Mouse (Mus musculus) C2C12 (cell line): ENCODE results near the gene Nedd9.

Experiments used
- CEBPB ChIP-seq: IDR thresholded peaks from one replicate; pipeline ENCODE4 v1.6.1; 2011; ENCODE audit warnings: low read depth, mild to moderate bottlenecking, control low read depth, moderate library complexity
- CTCF ChIP-seq: IDR thresholded peaks from one replicate; pipeline ENCODE4 v1.5.1; 2011; ENCODE audit not compliant: control insufficient read depth, insufficient read depth, insufficient read length
- FOSL1 ChIP-seq: IDR thresholded peaks from one replicate; pipeline ENCODE4 v1.8.0; 2011; ENCODE audit warnings: mild to moderate bottlenecking, low read length; ENCODE audit not compliant: poor library complexity, insufficient read depth, severe bottlenecking
- MAX ChIP-seq: IDR thresholded peaks from one replicate; pipeline ENCODE4 v1.6.1; 2011; ENCODE audit warnings: mild to moderate bottlenecking, control low read depth
- USF1 ChIP-seq: IDR thresholded peaks from one replicate; pipeline ENCODE4 v1.6.1; 2011; ENCODE audit warnings: low read depth, mild to moderate bottlenecking, control low read depth, moderate library complexity

DNA sequence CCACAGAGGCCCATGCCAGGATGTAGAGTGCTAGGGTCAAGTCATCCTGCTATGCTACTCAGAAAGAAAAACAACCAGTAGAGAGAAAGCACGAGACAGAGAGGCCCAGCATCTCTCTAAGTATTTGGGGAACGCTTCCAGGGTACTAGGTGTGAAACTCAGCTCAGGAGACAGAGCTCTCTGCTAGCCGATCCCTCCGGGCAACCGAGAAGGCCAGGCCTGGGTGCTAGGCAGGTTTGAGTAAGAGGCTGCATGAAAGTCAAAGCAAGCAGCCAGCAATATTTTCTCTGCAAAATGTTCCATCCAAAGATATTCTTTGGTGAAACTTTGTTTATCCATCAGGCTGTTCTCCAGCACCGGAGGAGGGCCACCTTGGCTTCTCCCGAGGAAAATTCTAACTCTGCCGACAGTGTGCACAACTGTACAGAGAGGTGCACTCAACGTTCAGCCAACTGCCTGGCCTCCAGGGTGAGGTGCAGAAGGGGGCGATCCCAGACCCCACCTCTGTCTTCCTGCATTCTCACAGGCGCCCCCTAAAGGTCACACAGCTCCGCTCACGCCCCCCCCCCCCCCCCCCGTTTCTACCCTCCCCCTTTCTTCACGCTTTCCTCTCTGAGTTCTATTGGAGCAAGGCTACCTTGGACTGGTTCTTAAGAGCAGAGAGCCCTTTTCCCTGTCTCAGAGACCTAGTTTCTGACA is 7.3 kb downstream of the Nedd9 start:
- TF ChIP-seq CTCF: no peak
- no peak for TF ChIP-seq FOSL1
- TF ChIP-seq CEBPB: no peak
- no peak for TF ChIP-seq MAX
- TF ChIP-seq USF1: no peak
